Mouse (Mus musculus) limb, embryonic 14.5 days (tissue): ENCODE measurements at regions not wholly inside any gene's neighbourhood (a gene's known extent, or its start where the extent isn't known, plus 50 kb on each side); places are given as distances from the start of the nearest gene placed in this dataset.
"Not testable (repeated sequence)": the region's sequence is repeated elsewhere in the genome, so short reads cannot be mapped to it uniquely, and the experiment has no call there.

Experiments
- ATAC-seq: fragments of 200-750 bp; cut with Nextera tagmentation; 2 replicates; pipeline ENCODE4 v1.8.0; 2017; ENCODE audit warnings: low read depth, moderate number of reproducible peaks, moderate TSS enrichment; ENCODE audit not compliant: low FRiP score
- DNase-seq: peaks from one replicate; pipeline ENCODE4 v3.0.0-alpha.2; 2015; ENCODE audit warnings: low spot score
- H3K27ac ChIP-seq: fragments of 300-500 bp; sonication (generic); replicated peaks from 2 replicates; pipeline ENCODE4 v1.5.1; 2014; ENCODE audit warnings: low read depth, mild to moderate bottlenecking, low read length, moderate library complexity, mixed read lengths
- H3K27me3 ChIP-seq: fragments of 300-500 bp; sonication (generic); 2 replicates; pipeline ENCODE4 v1.6.1; 2014; ENCODE audit warnings: low read length, mixed read lengths; ENCODE audit not compliant: control insufficient read depth, insufficient read depth
- H3K36me3 ChIP-seq: fragments of 300-500 bp; sonication (generic); 2 replicates; pipeline ENCODE4 v1.6.1; 2014; ENCODE audit warnings: mild to moderate bottlenecking, low read length, moderate library complexity, mixed read lengths; ENCODE audit not compliant: control insufficient read depth, insufficient read depth
- H3K4me1 ChIP-seq: fragments of 300-500 bp; sonication (generic); 2 replicates; pipeline ENCODE4 v1.6.1; 2014; ENCODE audit warnings: antibody characterized with exemption, low read length, mixed read lengths; ENCODE audit not compliant: control insufficient read depth, insufficient read depth
- H3K4me2 ChIP-seq: fragments of 300-500 bp; sonication (generic); replicated peaks from 2 replicates; pipeline ENCODE4 v1.6.1; 2014; ENCODE audit warnings: low read depth, mild to moderate bottlenecking, low read length, moderate library complexity; ENCODE audit not compliant: severe bottlenecking
- H3K4me3 ChIP-seq: fragments of 300-500 bp; sonication (generic); replicated peaks from 2 replicates; pipeline ENCODE4 v1.5.1; 2014; ENCODE audit warnings: low read length
- H3K9ac ChIP-seq: fragments of 300-500 bp; sonication (generic); 2 replicates; pipeline ENCODE4 v1.6.1; 2014; ENCODE audit warnings: mild to moderate bottlenecking, low read depth, low read length, moderate library complexity; ENCODE audit not compliant: severe bottlenecking
- H3K9me3 ChIP-seq: fragments of 300-500 bp; sonication (generic); 2 replicates; pipeline ENCODE4 v1.6.1; 2016; ENCODE audit warnings: low read length; ENCODE audit not compliant: control insufficient read depth
- POLR2A ChIP-seq: fragments of 200-500 bp; IDR thresholded peaks from 2 replicates; pipeline ENCODE4 v1.8.0; 2012; ENCODE audit warnings: inconsistent platforms, mild to moderate bottlenecking, moderate library complexity, borderline replicate concordance; ENCODE audit not compliant: insufficient read depth, insufficient read length; ENCODE audit errors: extremely low read depth
- WGBS: fragments of 180-500 bp; shearing (Covaris S2); extraction: QIAGEN DNeasy Blood & Tissue Kit; methylation state at CpG from one replicate; pipeline ENCODE4 v1.1.7; 2014; 5-methylcytosine and 5-hydroxymethylcytosine counted together

DNA sequence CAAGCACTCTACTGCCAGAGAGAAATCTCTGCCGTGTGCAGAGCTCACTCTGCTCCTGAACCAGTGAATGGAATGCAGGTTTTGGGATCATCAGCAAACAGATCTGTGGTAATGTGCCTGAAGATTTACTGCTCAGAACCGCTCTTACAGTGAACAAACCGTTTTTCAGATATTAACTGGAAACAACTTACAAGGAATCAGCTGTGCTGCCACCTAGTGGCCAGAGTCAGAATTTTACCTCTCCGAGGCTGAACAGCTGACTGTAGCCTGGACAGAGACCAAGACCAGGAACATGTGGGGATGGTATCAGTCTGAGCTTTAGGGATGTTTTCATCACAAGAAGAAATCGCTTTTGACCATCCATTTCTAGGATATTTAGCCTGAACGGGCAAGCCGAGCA, 65.3 kb downstream of the Gm15023 start:
- H3K9me3 ChIP-seq, H3K4me2 ChIP-seq, H3K4me1 ChIP-seq, H3K27ac ChIP-seq, H3K9ac ChIP-seq, H3K36me3 ChIP-seq, DNase-seq, H3K27me3 ChIP-seq, ATAC-seq, H3K4me3 ChIP-seq: not testable (repeated sequence)
- 23% methylated on average over 5 of the region's 7 CpGs for WGBS

- not testable (repeated sequence) for H3K4me2 ChIP-seq, H3K4me1 ChIP-seq, ATAC-seq, H3K36me3 ChIP-seq, H3K9ac ChIP-seq, H3K27ac ChIP-seq, H3K27me3 ChIP-seq, H3K9me3 ChIP-seq, H3K4me3 ChIP-seq
- DNase-seq: peak; percentile 10
- WGBS: 20% methylated on average over 4 of the region's 4 CpGs
These were observed 66.6 kb downstream of the Gm15023 start for GRCm38 (mm10) chrX:135110866-135111265.

DNA sequence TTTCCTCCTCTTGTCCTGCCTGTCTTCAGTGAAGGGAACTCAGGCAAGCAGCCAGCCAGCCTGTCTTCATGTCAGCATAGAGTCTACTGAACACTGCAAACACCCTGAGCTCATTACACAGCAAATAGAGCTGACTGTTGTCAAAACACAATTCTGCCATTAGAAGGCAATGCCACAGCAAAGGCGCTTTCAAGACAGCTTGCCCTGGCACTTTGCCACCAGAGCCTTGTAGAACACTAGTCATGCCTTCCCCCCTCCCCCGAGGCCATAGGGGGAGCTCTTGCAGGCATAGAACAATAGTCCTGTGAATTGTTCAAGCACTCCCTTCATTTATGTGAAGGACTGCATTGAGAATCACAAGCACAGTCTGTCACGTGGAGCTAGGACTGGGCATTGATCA, 75.8 kb downstream of the Gm15023 start:
- TF ChIP-seq POLR2A: no peak
- Histone ChIP-seq H3K9ac (no peak overlapping the region), H3K9me3 (no peaks in the 10 kb centered on the region), H3K4me1 (no peaks in the 10 kb centered on the region), H3K27ac (no peak overlapping the region), H3K4me2 (no peak overlapping the region), H3K27me3 (no peaks in the 10 kb centered on the region), H3K36me3 (no peaks in the 10 kb centered on the region), H3K4me3 (no peak overlapping the region)
- WGBS: 62% methylated on average over 3 of the region's 3 CpGs
- DNase-seq (no peak), ATAC-seq (no peak)

- no peaks in the 10 kb centered on the region for H3K27me3 ChIP-seq
- H3K4me1 ChIP-seq: no peaks in the 10 kb centered on the region
- H3K4me2 ChIP-seq: no peak overlapping the region
- ATAC-seq: no peak
- H3K27ac ChIP-seq: no peak overlapping the region
- no peak for DNase-seq
- no peak for TF ChIP-seq POLR2A
- no peaks in the 10 kb centered on the region for H3K9me3 ChIP-seq
- no peak overlapping the region for H3K9ac ChIP-seq
- no peak overlapping the region for H3K4me3 ChIP-seq
- H3K36me3 ChIP-seq: no peaks in the 10 kb centered on the region
These were observed 79.3 kb downstream of the Gm15023 start for GRCm38 (mm10) chrX:135098101-135098500.

GRCm38 (mm10) chrX:135096206-135096605, 81.2 kb downstream of the Gm15023 start:
- Histone ChIP-seq H3K4me1 (no peaks in the 10 kb centered on the region), H3K36me3 (no peaks in the 10 kb centered on the region), H3K4me3 (no peak overlapping the region), H3K9me3 (no peaks in the 10 kb centered on the region), H3K9ac (no peak overlapping the region), H3K4me2 (no peak overlapping the region), H3K27me3 (no peaks in the 10 kb centered on the region), H3K27ac (no peak overlapping the region)
- no peak for TF ChIP-seq POLR2A
- no peak for DNase-seq
- no peak for ATAC-seq
- WGBS: 54% methylated on average over 3 of the region's 3 CpGs

- H3K9ac ChIP-seq, H3K36me3 ChIP-seq, H3K9me3 ChIP-seq, H3K27me3 ChIP-seq, H3K4me2 ChIP-seq, H3K4me3 ChIP-seq, H3K4me1 ChIP-seq, H3K27ac ChIP-seq: not testable (repeated sequence)
- ATAC-seq (peak; percentile 57; the same call in 1 of the 2 replicates), DNase-seq (peak; percentile 16)
- 9% methylated on average over 2 of the region's 3 CpGs for WGBS
These were observed 82.1 kb upstream of the Zmat1 start for GRCm38 (mm10) chrX:135091074-135091473.

DNA sequence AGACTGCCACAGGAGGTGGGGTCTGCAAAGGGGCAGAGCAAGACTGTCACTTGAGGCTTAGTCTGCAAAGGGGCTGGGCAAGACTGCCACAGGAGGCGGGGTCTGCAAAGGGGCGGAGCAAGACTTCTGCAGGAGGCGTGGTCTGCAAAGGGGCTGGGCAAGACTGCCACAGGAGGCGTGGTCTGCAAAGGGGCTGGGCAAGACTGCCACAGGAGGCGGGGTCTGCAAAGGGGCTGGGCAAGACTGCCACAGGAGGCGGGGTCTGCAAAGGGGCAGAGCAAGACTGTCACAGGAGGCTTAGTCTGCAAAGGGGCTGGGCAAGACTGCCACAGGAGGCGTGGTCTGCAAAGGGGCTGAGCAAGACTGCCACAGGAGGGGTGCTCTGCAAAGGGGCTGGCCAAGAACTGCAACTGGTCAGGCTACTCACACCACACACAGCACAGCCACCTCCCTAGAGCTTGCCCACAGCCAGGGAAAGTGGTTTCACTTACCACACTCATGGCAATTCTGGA, 78.1 kb upstream of the Zmat1 start:
- WGBS: 39% methylated on average over 5 of the region's 7 CpGs

GRCm38 (mm10) chrX:135086564-135086963, 77.6 kb upstream of the Zmat1 start:
- not testable (repeated sequence) for H3K9ac ChIP-seq, DNase-seq, H3K27me3 ChIP-seq, H3K4me1 ChIP-seq, ATAC-seq, H3K4me3 ChIP-seq, H3K4me2 ChIP-seq, H3K27ac ChIP-seq, H3K9me3 ChIP-seq, H3K36me3 ChIP-seq
- 37% methylated on average over 4 of the region's 9 CpGs for WGBS

More for the DNA sequence above, 78.1 kb upstream of the Zmat1 start:
- not testable (repeated sequence) for H3K27me3 ChIP-seq, H3K9me3 ChIP-seq, ATAC-seq, H3K4me2 ChIP-seq, H3K9ac ChIP-seq, DNase-seq, H3K27ac ChIP-seq, H3K4me1 ChIP-seq, H3K36me3 ChIP-seq, H3K4me3 ChIP-seq
